Mouse (Mus musculus) MN1 (cell line): Measurements from ENCODE around the gene Clca2.
A peak's percentile ranks its signal among the peaks of the same experiment; 100 is the strongest.

Experiments used
- DNase-seq: peaks from one replicate; pipeline ENCODE4 v3.0.0-alpha.2; 2016; ENCODE audit warnings: low spot score

Clca2 gene

DNA sequence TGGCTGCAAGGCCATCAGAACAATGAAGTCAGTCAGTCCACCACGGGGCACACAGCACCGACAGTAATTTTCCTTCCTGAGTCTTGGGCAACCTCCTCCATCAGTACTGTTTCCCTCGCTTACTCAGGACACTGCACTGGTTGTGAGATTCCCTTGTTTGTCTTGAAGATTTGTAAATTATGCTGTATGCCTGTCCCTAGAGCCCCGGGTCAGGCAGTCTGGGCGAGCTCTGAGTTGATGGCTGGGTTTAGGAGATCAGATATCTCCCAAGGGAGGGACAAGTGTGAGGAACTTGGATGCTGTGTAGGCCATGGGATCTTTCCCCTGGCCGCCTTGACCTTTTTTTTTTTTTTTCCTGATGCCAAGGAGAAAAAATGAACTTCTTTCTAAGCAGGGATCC, at the start of gene Clca2:
Gene Clca2 (minus strand): TSS at position 153 of the 400 bp plus-strand sequence.
- no peak for DNase-seq

GRCm38 (mm10) chr3:145147952-145148351, 48.7 kb upstream of the Clca2 start:
- DNase-seq: no peak

DNA sequence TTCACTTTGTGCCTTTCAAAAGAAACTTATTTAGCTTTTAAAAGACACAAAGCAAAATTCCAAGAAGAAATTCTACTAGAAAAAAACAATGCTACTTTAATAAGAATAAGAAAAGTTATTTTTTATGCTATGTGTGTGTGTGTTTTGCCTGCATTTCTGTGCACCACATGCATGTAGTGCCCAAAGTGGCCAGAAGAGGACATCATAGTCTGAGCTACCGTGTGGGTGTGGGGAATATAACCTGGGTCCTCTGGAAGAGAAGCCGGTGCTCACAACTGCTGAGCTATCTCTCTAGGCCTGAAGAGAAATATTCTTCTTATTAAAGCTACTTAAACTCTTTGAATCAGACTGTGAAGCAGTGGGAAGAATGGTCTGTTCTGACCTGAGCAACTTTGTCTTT, 48.2 kb upstream of the Clca2 start:
- DNase-seq: no peak

DNA sequence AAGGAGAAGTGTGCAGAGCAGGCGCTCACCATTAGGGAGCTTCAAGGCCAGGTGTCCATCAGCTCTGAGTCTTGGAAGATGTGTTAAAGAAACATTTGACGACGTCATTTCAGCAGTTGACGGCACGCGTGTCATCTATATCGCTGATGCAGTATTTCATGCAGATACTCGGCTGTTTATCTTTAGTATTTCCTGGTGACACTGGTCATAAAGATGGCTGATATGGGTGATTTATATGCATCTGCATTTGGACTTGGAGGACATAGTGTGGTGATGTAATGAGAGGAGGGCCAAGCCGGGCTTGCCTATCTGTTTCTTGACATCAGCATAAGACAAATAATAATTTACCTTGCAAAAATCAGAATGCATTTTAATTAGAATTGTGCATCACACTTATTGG, 47.6 kb upstream of the Clca2 start:
- DNase-seq: no peak

- no peak for DNase-seq
Measured at GRCm38 (mm10) chr3:145143856-145144255, 44.6 kb upstream of the Clca2 start.

GRCm38 (mm10) chr3:145142925-145143324, 43.7 kb upstream of the Clca2 start:
- no peak for DNase-seq

- no peak for DNase-seq
Measured at GRCm38 (mm10) chr3:145140236-145140635, 41.0 kb upstream of the Clca2 start.

- peak; percentile 51 for DNase-seq
Measured at GRCm38 (mm10) chr3:145131210-145131868, 32.1 kb upstream of the Clca2 start.

GRCm38 (mm10) chr3:145129356-145129755, 30.1 kb upstream of the Clca2 start:
- no peak for DNase-seq

DNA sequence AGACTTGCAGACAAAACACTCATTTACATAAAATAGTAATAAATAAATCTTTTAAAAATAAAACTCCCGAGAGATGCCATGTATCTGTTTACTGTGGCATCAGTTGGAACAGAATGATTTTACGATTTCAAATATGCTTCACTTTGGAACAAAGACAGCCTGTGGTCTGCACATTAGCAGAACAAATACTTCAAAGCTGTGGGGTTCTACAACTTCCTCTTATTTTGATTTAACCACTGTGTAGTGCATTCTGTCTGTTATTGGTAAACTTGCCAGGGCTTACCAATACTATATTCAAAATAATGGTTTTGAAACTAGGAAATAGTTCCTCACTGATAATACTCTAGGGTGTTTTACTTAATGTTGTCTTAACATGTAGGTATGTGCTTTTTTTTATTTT, 27.4 kb upstream of the Clca2 start:
- no peak for DNase-seq

GRCm38 (mm10) chr3:145119425-145119824, 20.2 kb upstream of the Clca2 start:
- no peak for DNase-seq

DNA sequence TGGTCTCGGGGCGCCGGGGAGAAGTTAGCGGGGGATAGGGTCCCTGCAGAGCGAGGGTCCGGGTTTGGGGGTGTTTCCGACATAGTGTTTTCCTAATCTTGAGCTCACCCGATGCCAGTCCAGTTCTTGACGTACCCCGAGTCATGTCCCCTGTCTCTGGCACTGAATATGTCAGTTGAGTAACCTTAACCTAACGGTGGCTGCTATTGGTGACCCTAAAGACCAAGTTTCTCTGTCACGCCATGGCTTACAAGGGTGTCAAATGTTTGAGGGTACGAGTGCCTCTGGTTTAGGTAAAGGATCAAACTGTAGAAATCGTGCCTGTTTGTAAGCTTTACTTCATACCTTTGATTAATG, 19.7 kb upstream of the Clca2 start:
- DNase-seq: peak; percentile 39

GRCm38 (mm10) chr3:145118254-145119001, 19.2 kb upstream of the Clca2 start, which contains the start of gene Odf2l:
TSS of gene Odf2l (plus strand) at chr3:145118588.
- DNase-seq: peak; percentile 96

DNA sequence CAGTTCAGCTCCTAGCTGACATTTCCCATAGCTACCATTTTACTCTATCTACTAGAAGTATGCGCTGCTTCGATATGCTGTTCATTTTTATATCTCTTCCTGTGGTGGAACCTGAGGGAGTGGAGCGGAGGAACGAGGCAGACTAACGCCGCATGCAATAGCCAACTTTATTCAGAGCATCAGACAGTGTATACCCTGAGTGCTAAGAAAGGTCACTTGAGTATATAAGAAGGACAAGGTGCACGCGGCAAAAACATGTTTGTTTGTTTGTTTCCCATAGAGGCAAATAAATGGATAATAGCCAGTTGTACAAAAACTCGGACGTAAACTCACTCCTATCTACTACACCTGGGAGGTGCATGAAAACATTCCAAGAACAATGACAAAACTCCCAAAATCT, 18.4 kb upstream of the Clca2 start:
- no peak for DNase-seq

DNA sequence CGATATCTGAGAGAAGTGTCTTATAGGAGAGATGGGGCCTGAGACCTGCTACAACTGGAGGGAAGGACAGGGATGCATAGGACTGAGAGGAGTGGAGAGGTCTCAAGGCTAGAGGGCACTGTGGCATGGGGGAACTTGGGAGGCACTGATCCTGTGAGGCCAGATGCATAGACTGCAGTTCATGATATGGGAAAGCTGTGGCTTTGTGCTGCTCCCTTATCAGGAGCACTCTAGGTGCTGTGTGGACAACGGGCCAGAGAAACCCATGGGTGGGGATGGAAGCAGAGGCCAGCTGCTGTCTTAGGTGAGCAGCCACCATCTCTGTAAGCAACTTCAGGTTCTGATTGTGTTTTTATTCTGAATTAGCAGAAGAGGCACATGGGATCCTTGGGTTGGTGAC, 15.9 kb upstream of the Clca2 start:
- no peak for DNase-seq

GRCm38 (mm10) chr3:145105773-145106504, 6.7 kb upstream of the Clca2 start:
- DNase-seq: no peak

DNA sequence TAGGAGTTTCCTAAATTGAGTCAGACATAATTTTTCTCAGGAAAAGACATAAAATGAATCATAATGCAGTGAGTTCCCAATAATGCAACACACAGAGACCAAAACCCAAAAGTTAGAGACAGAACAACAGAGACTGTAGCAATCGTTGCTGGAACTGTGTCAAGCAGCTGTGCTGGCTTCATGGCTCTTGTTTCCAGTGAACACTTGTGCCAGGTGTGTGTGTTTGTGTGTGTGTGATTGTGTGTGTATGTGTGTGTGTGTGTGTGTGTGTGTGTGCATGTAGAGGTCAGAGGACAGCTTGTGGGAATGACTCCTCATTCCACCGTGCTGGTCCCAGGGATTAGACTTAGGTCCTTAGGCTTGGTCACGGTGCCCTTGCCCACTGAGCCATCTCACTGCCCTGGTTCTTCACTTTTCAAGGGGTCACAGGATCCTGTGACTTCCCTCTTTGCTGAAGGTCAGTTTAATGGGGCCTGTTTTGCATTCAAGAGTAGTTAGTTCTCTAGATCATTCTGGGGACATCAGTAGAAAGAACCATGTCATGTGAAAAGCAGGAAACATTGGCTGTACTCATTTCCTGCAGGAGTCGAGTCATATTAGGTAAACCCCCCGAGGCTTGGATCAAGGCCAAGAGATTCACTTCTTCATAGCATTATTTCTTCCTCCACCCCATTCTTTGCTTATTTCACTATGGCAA, 6.0 kb upstream of the Clca2 start:
- no peak for DNase-seq

DNA sequence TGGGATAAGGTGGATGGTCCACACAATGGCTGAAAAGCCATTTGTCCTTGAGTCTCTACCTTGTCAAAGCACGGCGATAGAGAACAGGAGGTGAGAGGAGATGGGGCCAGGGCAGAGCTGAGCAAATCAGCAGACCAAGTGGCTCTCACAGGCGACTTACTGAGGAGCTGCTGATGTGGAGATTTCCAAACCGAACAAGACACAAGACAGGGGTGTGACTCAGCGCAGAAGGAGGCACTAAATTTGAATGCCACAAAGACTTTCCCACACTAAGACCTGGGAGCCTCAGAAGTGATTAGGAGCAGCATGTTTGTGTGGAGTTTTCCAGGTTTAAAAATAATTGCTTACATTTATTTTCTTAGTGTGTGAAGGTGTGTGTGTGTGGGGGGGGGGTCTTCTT, 4.5 kb upstream of the Clca2 start:
- DNase-seq: peak; percentile 45

GRCm38 (mm10) chr3:145103321-145103720, 4.1 kb upstream of the Clca2 start:
- no peak for DNase-seq

GRCm38 (mm10) chr3:145101891-145102555, 2.8 kb upstream of the Clca2 start:
- peak; percentile 56 for DNase-seq

GRCm38 (mm10) chr3:145087857-145088598, 11.2 kb downstream of the Clca2 start:
- no peak for DNase-seq
